Mouse (Mus musculus) thymus, adult 2 months (tissue): ENCODE measurements around the gene Iqcd. TPM values are rescaled to one million over a fixed set of nuclear protein-coding genes. Genes with fewer than 3 reads are reported as not detected.

Source experiments
- DNase-seq: peaks from one replicate; pipeline ENCODE4 v3.0.0; 2021
- H3K27ac ChIP-seq: fragments of 200-500 bp; 2 replicates; pipeline ENCODE4 v1.5.1; 2012; ENCODE audit warnings: low read length, control low read depth; ENCODE audit not compliant: control insufficient read depth, insufficient read depth
- H3K27me3 ChIP-seq: fragments of 200-500 bp; 2 replicates; pipeline ENCODE4 v1.6.1; 2012; ENCODE audit warnings: mild to moderate bottlenecking, low read length, moderate library complexity, mixed read lengths; ENCODE audit not compliant: control insufficient read depth, insufficient read depth
- H3K36me3 ChIP-seq: fragments of 200-500 bp; 2 replicates; pipeline ENCODE4 v1.6.1; 2012; ENCODE audit warnings: mild to moderate bottlenecking, low read length, moderate library complexity; ENCODE audit not compliant: control insufficient read depth, insufficient read depth
- H3K4me1 ChIP-seq: fragments of 200-500 bp; replicated peaks from 2 replicates; pipeline ENCODE4 v1.6.1; 2012; ENCODE audit warnings: low read length; ENCODE audit not compliant: control insufficient read depth, insufficient read depth
- H3K4me3 ChIP-seq: fragments of 200-500 bp; 2 replicates; pipeline ENCODE4 v1.5.1; 2012; ENCODE audit warnings: mild to moderate bottlenecking, low read length, control low read depth, moderate library complexity; ENCODE audit not compliant: control insufficient read depth, insufficient read depth
- CTCF ChIP-seq: fragments of 200-500 bp; IDR thresholded peaks from 2 replicates; pipeline ENCODE4 v1.5.1; 2012; ENCODE audit warnings: mild to moderate bottlenecking, control low read depth, low read length, moderate library complexity, borderline replicate concordance; ENCODE audit not compliant: control insufficient read depth, poor library complexity, insufficient read depth; ENCODE audit errors: extremely low read depth
- POLR2A ChIP-seq: fragments of 200-500 bp; IDR thresholded peaks from 2 replicates; pipeline ENCODE4 v1.6.1; 2012; ENCODE audit warnings: mild to moderate bottlenecking, low read length, control low read depth, moderate library complexity; ENCODE audit not compliant: control insufficient read depth, poor library complexity, insufficient read depth; ENCODE audit errors: extremely low read depth
- WGBS: fragments of 180-500 bp; shearing (Covaris S2); methylation state at CpG from one replicate; pipeline ENCODE4 v1.1.7; 2018; 5-methylcytosine and 5-hydroxymethylcytosine counted together
- polyA plus RNA-seq: library from polyadenylated mRNA; depleted of rRNA; stranded (reverse); fragments of >200 nt; gene quantifications from 2 replicates; pipeline ENCODE4 v1.2.3, GENCODE M21; 2012; rRNA removed

The Iqcd gene
- polyA plus RNA-seq, 1 experiment, result 3.0 TPM

DNA sequence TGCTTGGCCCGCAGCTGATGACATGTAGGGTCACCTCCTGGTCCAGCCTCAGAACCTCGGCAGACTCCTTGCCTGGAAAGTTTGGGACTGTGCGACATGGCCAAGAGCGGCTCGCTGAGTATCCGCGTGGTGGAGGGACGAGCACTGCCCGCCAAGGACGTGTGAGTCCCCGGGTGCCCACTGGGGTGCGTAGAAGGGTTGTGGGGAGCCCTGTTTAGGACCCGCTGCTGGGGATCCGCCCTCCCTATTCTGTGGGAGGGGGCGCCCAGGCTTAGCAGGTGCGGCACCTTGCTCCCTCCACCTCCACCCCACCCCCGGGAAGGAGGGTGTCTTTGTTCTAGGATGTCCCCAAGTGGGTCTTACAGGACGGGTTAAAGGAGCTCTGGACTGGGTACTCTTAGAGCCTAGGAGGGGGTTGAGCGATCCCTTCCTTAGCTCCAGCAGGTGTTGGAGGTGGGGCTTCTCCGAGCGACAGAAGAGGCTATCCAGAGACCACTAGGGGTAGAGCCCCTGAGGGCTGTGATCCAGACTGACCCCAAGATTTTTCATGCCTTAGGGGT, 60.6 kb downstream of the Iqcd start:
- no peak for TF ChIP-seq POLR2A
- TF ChIP-seq CTCF, result peak; percentile 40; the same call in 1 of the 2 replicates
- Histone ChIP-seq H3K4me3 (peak overlapping the region; percentile 67), H3K4me1 (peaks cover 37% of the 10 kb centered on the region), H3K27me3 (no peaks in the 10 kb centered on the region), H3K27ac (no peak overlapping the region), H3K36me3 (no peaks in the 10 kb centered on the region)
- peak; percentile 63 for DNase-seq
- 3% methylated on average over 21 of the region's 21 CpGs for WGBS

DNA sequence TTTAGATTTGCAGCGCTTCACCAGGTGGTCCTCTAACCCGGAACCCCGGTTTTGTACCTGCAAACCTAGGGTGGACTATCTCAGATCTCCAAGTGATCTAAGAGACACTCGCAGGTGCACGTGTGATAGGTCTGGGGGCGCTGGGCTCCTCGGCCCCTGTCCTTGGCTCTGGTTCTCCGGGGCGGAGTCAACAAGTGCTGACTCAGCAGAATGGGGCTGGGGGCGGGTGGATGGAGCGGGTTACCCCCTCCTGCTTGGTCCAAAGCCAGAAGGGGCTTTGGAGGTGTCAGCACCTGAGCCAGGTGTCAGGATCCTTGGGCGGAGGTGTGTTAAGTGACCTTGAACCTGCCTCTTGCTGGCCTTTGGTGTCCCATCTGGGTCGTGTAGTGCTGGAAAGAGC, 61.1 kb downstream of the Iqcd start:
- TF ChIP-seq POLR2A (no peak), CTCF (no peak)
- H3K27ac ChIP-seq, result no peak overlapping the region
- H3K4me1 ChIP-seq, result peaks cover 37% of the 10 kb centered on the region
- DNase-seq, result peak; percentile 34
- no peaks in the 10 kb centered on the region for H3K27me3 ChIP-seq
- H3K4me3 ChIP-seq, result peak overlapping the region; percentile 67
- 33% methylated on average over 13 of the region's 13 CpGs for WGBS
- H3K36me3 ChIP-seq, result no peaks in the 10 kb centered on the region

DNA sequence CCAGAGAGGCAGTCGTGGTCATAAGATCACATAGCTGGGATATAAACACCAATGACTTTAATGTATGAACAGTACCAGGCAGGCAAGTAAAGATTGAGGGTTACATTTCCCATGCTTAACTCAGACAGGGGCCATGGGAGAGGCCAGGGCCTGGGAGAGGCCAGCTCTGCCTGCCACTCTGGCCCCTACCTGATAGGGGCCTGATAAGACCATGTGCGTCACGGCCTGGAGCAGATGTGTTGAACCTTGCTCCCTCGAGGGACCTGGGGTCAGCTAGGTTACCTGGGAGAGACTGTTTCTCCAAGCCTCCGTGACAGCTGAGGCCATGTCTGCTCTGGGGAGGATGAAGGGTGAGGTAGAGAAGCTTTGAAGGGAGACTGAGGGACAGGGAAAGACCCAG, 62.4 kb downstream of the Iqcd start:
- no peak for DNase-seq
- Histone ChIP-seq H3K4me1 (peaks cover 34% of the 10 kb centered on the region), H3K27ac (no peak overlapping the region), H3K4me3 (no peak overlapping the region), H3K27me3 (no peaks in the 10 kb centered on the region), H3K36me3 (no peaks in the 10 kb centered on the region)
- 96% methylated on average over 5 of the region's 5 CpGs for WGBS
- no peak for TF ChIP-seq CTCF
- TF ChIP-seq POLR2A, result no peak

DNA sequence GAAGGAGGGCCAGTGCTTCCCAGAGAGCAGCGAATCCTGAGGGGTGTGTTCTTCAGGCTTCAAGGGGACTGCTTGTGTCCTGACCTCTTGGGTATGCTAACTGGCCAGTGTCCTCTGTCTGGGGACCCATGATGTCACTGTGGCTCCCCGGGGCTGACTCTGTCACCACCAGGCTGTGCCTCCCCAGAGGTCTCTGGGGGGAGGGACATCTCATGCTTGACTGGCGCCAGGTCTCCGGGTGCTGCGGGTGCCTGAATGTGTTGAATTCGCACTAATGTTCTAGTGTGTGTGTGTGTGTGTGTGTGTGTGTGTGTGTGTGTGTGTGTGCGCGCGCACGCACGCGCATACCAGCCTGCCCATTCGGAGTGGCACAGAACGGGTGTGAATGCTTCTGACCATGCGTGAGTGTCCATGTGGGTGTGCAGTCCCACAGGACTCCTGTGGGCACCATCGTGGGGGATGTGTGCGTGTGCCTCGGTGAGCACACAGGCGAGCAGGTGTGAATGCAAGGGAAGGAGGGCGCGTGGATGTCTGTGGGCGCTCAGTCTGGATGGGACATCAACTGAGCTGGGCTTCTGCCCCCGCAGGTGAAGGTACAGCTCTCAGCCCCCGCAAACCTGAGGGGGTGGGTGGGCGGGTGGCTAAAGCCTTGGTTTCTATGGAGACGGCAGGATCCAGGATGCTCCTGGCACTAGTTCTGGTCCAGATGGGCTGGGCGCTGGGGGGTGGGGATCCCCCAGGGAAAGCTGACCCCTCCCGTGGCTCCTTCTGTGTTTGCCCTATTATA, 64.3 kb downstream of the Iqcd start:
- WGBS, result 95% methylated on average over 28 of the region's 28 CpGs
- Histone ChIP-seq H3K36me3 (no peaks in the 10 kb centered on the region), H3K4me3 (no peak overlapping the region), H3K27me3 (no peaks in the 10 kb centered on the region), H3K27ac (no peak overlapping the region), H3K4me1 (peaks cover 19% of the 10 kb centered on the region)
- TF ChIP-seq POLR2A (no peak), CTCF (no peak)
- DNase-seq, result no peak

DNA sequence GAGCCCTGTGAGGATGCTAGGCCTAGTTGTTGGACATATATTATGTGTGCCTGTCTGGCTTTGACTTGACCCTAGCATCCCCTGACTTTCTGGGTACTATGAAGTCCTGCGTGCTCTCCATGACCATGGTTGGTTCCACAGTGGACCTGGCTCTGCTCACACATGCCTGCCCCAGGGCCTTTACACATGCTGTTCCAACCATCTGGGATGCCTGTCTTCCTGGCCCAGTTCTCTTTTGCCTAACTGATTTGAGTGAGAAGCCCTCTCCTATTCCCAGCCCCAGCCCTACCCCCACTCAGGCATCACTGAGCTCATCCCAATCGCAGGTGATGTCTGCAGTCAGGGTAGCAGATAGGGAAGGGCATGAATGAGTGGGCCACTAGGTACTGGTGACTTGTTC, 65.1 kb downstream of the Iqcd start:
- no peak for DNase-seq
- WGBS, result 96% methylated on average over 2 of the region's 2 CpGs
- H3K27me3 ChIP-seq, result no peaks in the 10 kb centered on the region
- peaks cover 12% of the 10 kb centered on the region for H3K4me1 ChIP-seq
- no peak for TF ChIP-seq CTCF
- no peak for TF ChIP-seq POLR2A
- H3K36me3 ChIP-seq, result no peaks in the 10 kb centered on the region
- H3K27ac ChIP-seq, result no peak overlapping the region
- H3K4me3 ChIP-seq, result no peak overlapping the region

DNA sequence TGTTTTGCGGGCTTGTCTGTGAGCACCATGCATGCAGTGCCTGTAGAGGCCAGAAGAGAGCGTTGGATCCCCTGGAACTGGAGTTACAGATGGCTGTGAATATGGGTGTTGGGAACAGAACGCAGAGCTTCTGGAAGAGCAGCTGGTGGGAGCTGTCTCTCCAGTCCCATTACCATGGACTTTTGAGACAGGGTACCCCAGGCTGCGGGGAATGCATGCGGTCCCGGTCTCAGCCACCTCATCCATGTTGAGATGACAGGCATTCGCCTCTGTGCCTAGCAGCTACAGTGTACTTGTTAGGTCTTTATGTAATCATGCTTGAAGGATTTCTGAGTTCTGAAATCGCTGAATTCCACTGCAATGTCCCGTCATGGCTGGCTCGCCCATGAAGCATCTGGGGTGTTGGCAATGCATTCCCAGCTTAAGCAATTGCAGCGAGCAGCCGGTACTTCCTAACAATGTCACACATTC, 67.5 kb downstream of the Iqcd start:
- H3K36me3 ChIP-seq, result no peaks in the 10 kb centered on the region
- H3K27me3 ChIP-seq, result no peaks in the 10 kb centered on the region
- no peak overlapping the region for H3K4me3 ChIP-seq
- H3K4me1 ChIP-seq, result no peaks in the 10 kb centered on the region
- WGBS, result 94% methylated on average over 12 of the region's 12 CpGs
- DNase-seq, result no peak
- TF ChIP-seq POLR2A, result no peak
- TF ChIP-seq CTCF, result no peak
- H3K27ac ChIP-seq, result no peak overlapping the region

Other genes starting within 250 kb of the Iqcd start
- gene Lhx5, start 157.3 kb upstream of the Iqcd start, polyA plus RNA-seq, result 0.03 and 0.23 TPM in 2 replicates
- gene Sdsl, start 116.2 kb upstream of the Iqcd start, polyA plus RNA-seq, result 1.8 and 2.5 TPM in 2 replicates
- 0.65 and 0.75 TPM in 2 replicates for gene Sds, start 112.5 kb upstream of the Iqcd start, polyA plus RNA-seq
- gene Plbd2, start 85.4 kb upstream of the Iqcd start, polyA plus RNA-seq, result 31.5 and 32.4 TPM in 2 replicates
- 21.9 and 29.1 TPM in 2 replicates for gene Slc8b1, start 77.8 kb upstream of the Iqcd start, polyA plus RNA-seq
- gene Tpcn1, start 343 bp upstream of the Iqcd start, polyA plus RNA-seq, result 203 and 208 TPM in 2 replicates
- 18.8 and 20.6 TPM in 2 replicates for gene Rita1, start 23.6 kb downstream of the Iqcd start, polyA plus RNA-seq
- 429 and 448 TPM in 2 replicates for gene Ddx54, start 23.7 kb downstream of the Iqcd start, polyA plus RNA-seq
- 0.15 and 0.33 TPM in 2 replicates for gene Cfap73, start 45.2 kb downstream of the Iqcd start, polyA plus RNA-seq
- gene Rasal1, start 59.8 kb downstream of the Iqcd start, polyA plus RNA-seq, result 27.7 and 28.0 TPM in 2 replicates
- gene Dtx1, start 122.9 kb downstream of the Iqcd start, polyA plus RNA-seq, result 60.6 and 66.6 TPM in 2 replicates
- 18.5 and 22.4 TPM in 2 replicates for gene Oas2, start 160.8 kb downstream of the Iqcd start, polyA plus RNA-seq
- 27.6 and 28.1 TPM in 2 replicates for gene Oas3, start 188.6 kb downstream of the Iqcd start, polyA plus RNA-seq
- gene Oas1e, start 206.5 kb downstream of the Iqcd start, polyA plus RNA-seq, result 0.52 and 0.74 TPM in 2 replicates
- gene Oas1c, start 223.5 kb downstream of the Iqcd start, polyA plus RNA-seq, result 6.3 and 7.7 TPM in 2 replicates